Mouse (Mus musculus): ENCODE data around the gene Plekha8. TPM values are rescaled to one million over a fixed set of nuclear protein-coding genes. Genes with fewer than 3 reads are reported as not detected.

Plekha8 gene
- polyA plus RNA-seq, 1 experiment from 2014 or later = 13.9 TPM

DNA sequence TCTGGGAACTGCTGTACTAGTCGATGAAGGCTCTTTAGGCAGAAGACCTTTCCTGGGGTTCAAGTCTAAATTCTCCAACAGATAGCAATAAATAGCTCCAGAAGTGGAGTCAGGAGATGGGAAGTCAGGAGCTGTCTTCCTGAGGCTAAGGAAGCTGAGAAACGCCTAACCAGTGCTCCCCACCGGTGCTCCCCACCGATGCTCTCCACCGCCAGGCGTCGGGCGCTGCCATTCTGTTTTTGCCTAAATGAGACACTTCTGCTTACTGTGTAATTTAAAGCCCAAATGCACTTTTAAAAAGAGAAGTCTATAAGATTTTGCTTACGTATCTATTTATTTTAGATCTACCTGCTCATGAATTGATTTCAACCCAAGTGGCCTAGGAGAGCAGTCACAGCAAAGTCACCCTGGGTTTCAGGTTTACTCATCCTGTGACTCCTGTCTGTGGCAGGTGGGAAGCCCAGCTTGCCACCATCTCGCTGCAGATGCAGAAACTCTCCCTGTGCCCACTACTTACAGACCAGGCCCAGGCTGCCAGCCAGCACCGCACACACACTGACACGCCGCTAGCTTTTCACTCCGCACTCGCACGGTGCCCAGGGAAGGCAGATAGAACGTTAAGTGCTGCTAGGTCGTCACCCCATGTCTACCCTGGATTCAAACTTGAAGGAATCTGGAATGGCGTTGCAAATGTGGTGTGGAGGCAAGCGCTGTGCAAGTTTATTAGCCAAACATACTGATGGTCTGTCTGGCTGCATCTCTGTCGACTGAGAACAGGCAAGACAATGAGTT lies 92.2 kb downstream of the Plekha8 start:
- no peaks in the 10 kb centered on the region for H3K36me3 ChIP-seq
- H3K9me3 ChIP-seq (replicated peaks) = no peaks in the 10 kb centered on the region
- H3K4me1 ChIP-seq (replicated peaks) = peaks cover 26% of the 10 kb centered on the region
- H3K27me3 ChIP-seq (replicated peaks) = peaks cover 40% of the 10 kb centered on the region
- no peak for ATAC-seq (ENCODE audit: insufficient number of reproducible peaks, low FRiP score)
- WGBS = 85% methylated on average over 21 of the region's 21 CpGs
- H3K4me3 ChIP-seq = no peak overlapping the region
- no peak overlapping the region for H3K4me2 ChIP-seq
- no peak overlapping the region for H3K27ac ChIP-seq (ENCODE audit: poor library complexity, severe bottlenecking)
- H3K9ac ChIP-seq = no peak overlapping the region

DNA sequence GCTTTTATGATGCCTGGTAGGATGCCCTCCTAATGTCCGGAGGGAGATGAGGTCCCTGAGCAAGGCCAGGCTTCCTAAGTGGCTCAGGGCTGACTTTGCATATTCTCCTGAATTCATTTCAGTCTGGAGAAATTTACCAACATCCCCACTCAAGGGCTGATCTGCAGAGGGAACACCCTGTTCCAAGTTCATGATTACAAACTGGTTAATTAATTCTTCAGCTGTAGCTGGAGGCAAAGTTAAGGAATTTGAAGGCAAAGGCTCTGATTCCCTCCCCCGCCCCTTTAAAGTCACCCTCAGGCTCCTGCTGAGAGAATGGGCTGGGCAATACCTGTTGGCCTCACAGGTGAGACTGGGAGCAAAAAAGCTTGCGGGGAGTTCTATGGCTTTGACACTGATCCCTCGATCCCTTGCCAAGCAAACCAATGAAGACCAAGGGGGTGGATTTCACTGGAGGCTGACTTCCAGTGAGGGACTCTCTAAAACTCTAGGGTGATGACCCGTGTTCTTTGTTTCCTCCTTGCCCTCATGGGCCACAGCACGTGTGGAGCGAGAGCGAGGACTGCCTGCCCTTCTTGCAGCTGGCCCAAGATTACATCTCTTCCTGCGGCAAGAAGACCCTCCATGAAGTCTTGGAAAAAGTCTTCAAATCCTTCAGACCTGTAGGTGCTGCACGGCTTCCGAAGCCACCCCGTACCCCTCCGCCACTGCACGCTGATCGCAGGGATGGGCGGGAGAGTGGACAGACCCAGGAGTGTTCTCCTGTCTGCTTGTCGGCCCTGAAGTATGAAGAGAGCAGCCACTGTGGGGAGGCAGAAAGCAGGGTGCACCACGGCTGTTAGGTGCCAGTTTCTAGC lies 93.8 kb downstream of the Plekha8 start:
- Histone ChIP-seq H3K4me3 (no peak overlapping the region), H3K4me1 (replicated peaks) (peaks cover 22% of the 10 kb centered on the region), H3K9me3 (replicated peaks) (no peaks in the 10 kb centered on the region), H3K27me3 (replicated peaks) (peaks cover 29% of the 10 kb centered on the region), H3K4me2 (no peak overlapping the region), H3K36me3 (no peaks in the 10 kb centered on the region), H3K27ac (ENCODE audit: poor library complexity, severe bottlenecking) (no peak overlapping the region), H3K9ac (no peak overlapping the region)
- ATAC-seq (ENCODE audit: insufficient number of reproducible peaks, low FRiP score) = no peak
- WGBS = 76% methylated on average over 18 of the region's 18 CpGs

DNA sequence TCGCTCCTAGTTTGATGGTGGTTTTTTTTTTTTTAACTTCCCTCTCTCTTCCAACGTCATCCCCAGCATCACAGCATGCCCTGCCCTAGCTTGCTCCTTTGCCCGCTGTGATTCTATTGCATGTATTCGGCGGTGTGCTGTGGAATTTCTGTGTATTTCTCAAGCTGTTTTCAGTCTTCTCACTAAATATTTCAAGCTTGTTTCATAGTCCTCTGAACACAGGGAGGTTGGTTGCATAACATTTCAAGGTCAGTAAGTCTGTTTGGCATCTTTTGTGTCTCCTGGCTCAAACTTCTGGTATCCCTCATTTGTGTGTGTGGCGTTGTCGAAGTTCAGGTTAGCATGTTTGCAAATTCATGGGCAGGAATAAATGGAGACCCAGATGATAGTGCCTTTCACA lies 94.8 kb downstream of the Plekha8 start:
- Histone ChIP-seq H3K9me3 (replicated peaks) (no peaks in the 10 kb centered on the region), H3K4me2 (no peak overlapping the region), H3K9ac (no peak overlapping the region), H3K27ac (ENCODE audit: poor library complexity, severe bottlenecking) (no peak overlapping the region), H3K27me3 (replicated peaks) (peaks cover 20% of the 10 kb centered on the region), H3K36me3 (no peaks in the 10 kb centered on the region), H3K4me1 (replicated peaks) (peaks cover 21% of the 10 kb centered on the region), H3K4me3 (no peak overlapping the region)
- ATAC-seq (ENCODE audit: insufficient number of reproducible peaks, low FRiP score) = no peak
- WGBS = 84% methylated on average over 7 of the region's 7 CpGs

DNA sequence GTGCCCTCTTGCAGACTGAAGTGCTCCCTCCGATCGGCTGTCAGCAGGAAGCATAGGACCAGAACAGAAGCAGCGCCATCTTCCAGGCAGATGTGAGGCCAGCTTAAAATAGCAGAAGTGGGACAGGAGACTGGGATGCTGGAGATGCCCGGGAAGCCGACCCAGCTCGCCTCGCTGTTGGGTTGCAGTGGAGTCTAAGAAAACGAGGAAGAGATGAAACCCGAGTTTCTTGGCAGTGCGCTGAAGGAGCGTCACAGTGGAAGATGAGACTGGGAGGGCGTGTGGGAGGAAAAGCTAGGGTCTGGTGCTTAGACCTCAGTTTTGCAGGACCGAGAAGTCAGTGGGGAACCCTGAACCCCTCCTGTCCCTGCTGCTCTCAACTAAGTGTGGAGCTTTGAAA lies 95.9 kb downstream of the Plekha8 start:
- Histone ChIP-seq H3K27me3 (replicated peaks) (peaks cover 20% of the 10 kb centered on the region), H3K4me1 (replicated peaks) (peaks cover 14% of the 10 kb centered on the region; the same call in 1 of the 2 replicates), H3K4me2 (no peak overlapping the region), H3K9ac (no peak overlapping the region), H3K27ac (ENCODE audit: poor library complexity, severe bottlenecking) (no peak overlapping the region), H3K9me3 (replicated peaks) (no peaks in the 10 kb centered on the region), H3K4me3 (no peak overlapping the region), H3K36me3 (no peaks in the 10 kb centered on the region)
- ATAC-seq (ENCODE audit: insufficient number of reproducible peaks, low FRiP score) = no peak
- WGBS = 62% methylated on average over 13 of the region's 13 CpGs

DNA sequence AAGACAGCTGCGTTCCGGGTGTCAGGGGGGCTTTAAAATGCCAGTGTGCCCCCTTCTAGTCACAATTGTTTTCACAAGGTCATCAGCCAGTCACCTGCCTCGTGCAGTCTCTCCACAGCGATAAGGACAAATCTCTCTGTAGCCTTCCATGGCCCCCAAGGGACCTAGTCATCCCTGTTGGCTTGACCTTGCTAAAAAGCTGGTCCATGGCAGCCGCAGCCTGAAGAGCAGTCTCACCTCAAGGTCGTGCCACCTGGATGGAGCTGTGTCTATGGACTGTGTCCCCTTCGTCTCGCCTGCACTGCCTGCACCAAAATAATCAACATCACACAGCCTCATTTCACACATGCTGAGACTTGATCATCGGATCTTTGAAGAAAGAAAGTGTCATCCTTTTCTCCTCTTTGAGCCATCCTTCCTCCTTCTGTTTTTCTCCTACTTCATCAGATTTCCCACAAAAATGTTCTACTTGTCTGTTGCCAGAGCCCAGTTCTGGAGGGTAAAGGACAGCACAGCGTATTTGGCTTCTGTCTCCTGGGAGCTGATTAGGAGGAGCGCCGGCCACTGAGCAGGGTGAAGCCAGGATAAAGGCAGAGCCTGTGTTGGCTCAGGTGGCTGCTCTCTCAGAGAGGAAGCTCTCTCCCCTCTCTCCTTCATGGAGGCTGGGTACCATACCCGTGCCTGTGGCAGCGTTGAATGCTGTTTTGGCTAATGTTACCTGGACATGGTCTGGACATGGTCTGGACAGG lies 96.6 kb downstream of the Plekha8 start:
- no peaks in the 10 kb centered on the region for H3K36me3 ChIP-seq
- whole genome bisulfite sequencing = 52% methylated on average over 14 of the region's 14 CpGs
- peaks cover 20% of the 10 kb centered on the region for H3K27me3 ChIP-seq (replicated peaks)
- 0 out of 2 replicates have a peak, but pooled peaks cover 11% of the 10 kb centered on the region for H3K4me1 ChIP-seq (replicated peaks)
- H3K9ac ChIP-seq = no peak overlapping the region
- no peak overlapping the region for H3K4me2 ChIP-seq
- no peak overlapping the region for H3K27ac ChIP-seq (ENCODE audit: poor library complexity, severe bottlenecking)
- ATAC-seq (ENCODE audit: insufficient number of reproducible peaks, low FRiP score) = no peak
- no peaks in the 10 kb centered on the region for H3K9me3 ChIP-seq (replicated peaks)
- H3K4me3 ChIP-seq = no peak overlapping the region

DNA sequence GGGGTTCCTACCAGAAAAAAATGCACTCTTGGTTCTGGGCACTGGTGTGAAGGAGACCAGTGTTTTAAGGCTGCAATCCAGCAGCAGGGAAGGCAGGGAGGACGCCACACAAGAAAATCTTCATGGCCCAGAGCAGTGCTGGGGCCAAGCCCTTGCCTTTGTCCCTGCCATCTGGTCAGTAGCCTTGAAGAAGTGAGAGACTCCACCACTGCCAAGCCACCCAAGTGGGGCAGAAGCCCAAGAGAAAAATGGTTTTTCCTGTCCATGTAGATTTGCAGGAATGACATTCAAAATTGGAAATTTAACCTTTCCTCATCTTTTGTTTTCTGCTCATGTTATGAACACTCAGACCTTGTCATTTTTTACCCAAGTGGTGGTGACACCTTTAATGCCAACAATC lies 97.3 kb downstream of the Plekha8 start:
- ATAC-seq (ENCODE audit: insufficient number of reproducible peaks, low FRiP score) = no peak
- WGBS = 81% methylated on average over 1 of the region's 1 CpGs
- H3K27ac ChIP-seq (ENCODE audit: poor library complexity, severe bottlenecking) = no peak overlapping the region

DNA sequence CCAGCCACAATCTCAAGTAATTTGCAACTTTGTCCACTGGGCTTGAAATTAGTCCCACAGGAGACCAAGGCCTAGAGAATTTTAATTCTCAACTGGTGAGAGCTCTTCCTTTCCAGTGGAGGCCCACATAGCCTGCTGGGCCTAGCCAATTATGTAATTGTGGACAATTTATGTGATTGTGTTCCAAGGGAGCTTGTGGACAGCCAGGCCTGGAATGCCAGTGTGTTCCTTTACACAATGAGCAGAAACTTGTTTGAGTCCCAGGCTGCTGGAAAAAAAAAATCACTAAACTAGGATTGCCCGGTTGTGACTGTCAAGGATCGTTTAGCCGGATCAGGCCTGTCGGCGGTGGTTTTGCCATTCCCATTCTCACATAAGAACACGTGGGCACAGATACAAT lies 98.4 kb downstream of the Plekha8 start:
- H3K36me3 ChIP-seq = no peaks in the 10 kb centered on the region
- no peak overlapping the region for H3K9ac ChIP-seq
- no peak overlapping the region for H3K4me2 ChIP-seq
- no peak for ATAC-seq (ENCODE audit: insufficient number of reproducible peaks, low FRiP score)
- H3K4me3 ChIP-seq = no peak overlapping the region
- H3K27ac ChIP-seq (ENCODE audit: poor library complexity, severe bottlenecking) = no peak overlapping the region
- H3K4me1 ChIP-seq (replicated peaks) = 0 out of 2 replicates have a peak, but pooled peaks cover 11% of the 10 kb centered on the region
- 0 out of 2 replicates have a peak, but pooled peaks cover 4% of the 10 kb centered on the region for H3K9me3 ChIP-seq (replicated peaks)
- peaks cover 13% of the 10 kb centered on the region for H3K27me3 ChIP-seq (replicated peaks)
- 85% methylated on average over 6 of the region's 6 CpGs for WGBS

More for the DNA sequence above, 97.3 kb downstream of the Plekha8 start:
- 0 out of 2 replicates have a peak, but pooled peaks cover 11% of the 10 kb centered on the region for H3K4me1 ChIP-seq (replicated peaks)
- H3K9me3 ChIP-seq (replicated peaks) = no peaks in the 10 kb centered on the region
- H3K36me3 ChIP-seq = no peaks in the 10 kb centered on the region
- no peak overlapping the region for H3K4me2 ChIP-seq
- peaks cover 23% of the 10 kb centered on the region for H3K27me3 ChIP-seq (replicated peaks)
- H3K9ac ChIP-seq = no peak overlapping the region
- H3K4me3 ChIP-seq = no peak overlapping the region

Other genes with a start within 250 kb of the Plekha8 start
- 4.8 and 4.9 TPM in 2 replicates for gene Wipf3, start 165.5 kb upstream of the Plekha8 start, polyA plus RNA-seq (2016; fragmentation: Nextera tagmentation; extraction: Ambion mirVana)
- 14.5 and 19.7 TPM in 2 replicates for gene Scrn1, start 28.6 kb upstream of the Plekha8 start, polyA plus RNA-seq (2016; fragmentation: Nextera tagmentation; extraction: Ambion mirVana)
- 27.2 and 28.4 TPM in 2 replicates for gene Fkbp14, start 2.2 kb downstream of the Plekha8 start, polyA plus RNA-seq (2016; fragmentation: Nextera tagmentation; extraction: Ambion mirVana)
- 5.3 and 6.2 TPM in 2 replicates for gene Mturn, start 86.5 kb downstream of the Plekha8 start, polyA plus RNA-seq (2016; fragmentation: Nextera tagmentation; extraction: Ambion mirVana)
- 3.0 and 3.1 TPM in 2 replicates for gene Znrf2, start 221.8 kb downstream of the Plekha8 start, polyA plus RNA-seq (2016; fragmentation: Nextera tagmentation; extraction: Ambion mirVana)

Data from heart, embryonic 12.5 days (tissue).